Mouse (Mus musculus) left cerebral cortex, adult 6 months (tissue): ENCODE measurements around the gene Nr4a1. TPM values are rescaled to one million over a fixed set of nuclear protein-coding genes. Genes with fewer than 3 reads are reported as not detected.

Experiments
- long read RNA-seq, 2 experiments: library from polyadenylated mRNA; unstranded; transcript quantifications; one replicate each; pipeline ENCODE4 v2.0.0; 2019 to 2020
- polyA plus RNA-seq: library from polyadenylated mRNA; unstranded; fragments of <200 nt; fragmentation: Nextera tagmentation; gene quantifications from 2 replicates; pipeline ENCODE4 v1.2.3, GENCODE M21; 2021

The Nr4a1 gene
- 39.6 and 145 TPM in 2 replicates for polyA plus RNA-seq
- long read RNA-seq, experiment 1, transcript Nr4a1-201 (7 exons, 2,477 nt), result major isoform, 188 of 216 reads
- long read RNA-seq, experiment 1, partial matches to known transcripts, result 15 of 216 reads
- long read RNA-seq, experiment 1, other reads (novel, unspliced or antisense), result 10 of 216 reads
- long read RNA-seq, experiment 2, partial matches to known transcripts, result 4 of 10 reads
- long read RNA-seq, experiment 2, other reads (novel, unspliced or antisense), result 1 of 10 reads

DNA sequence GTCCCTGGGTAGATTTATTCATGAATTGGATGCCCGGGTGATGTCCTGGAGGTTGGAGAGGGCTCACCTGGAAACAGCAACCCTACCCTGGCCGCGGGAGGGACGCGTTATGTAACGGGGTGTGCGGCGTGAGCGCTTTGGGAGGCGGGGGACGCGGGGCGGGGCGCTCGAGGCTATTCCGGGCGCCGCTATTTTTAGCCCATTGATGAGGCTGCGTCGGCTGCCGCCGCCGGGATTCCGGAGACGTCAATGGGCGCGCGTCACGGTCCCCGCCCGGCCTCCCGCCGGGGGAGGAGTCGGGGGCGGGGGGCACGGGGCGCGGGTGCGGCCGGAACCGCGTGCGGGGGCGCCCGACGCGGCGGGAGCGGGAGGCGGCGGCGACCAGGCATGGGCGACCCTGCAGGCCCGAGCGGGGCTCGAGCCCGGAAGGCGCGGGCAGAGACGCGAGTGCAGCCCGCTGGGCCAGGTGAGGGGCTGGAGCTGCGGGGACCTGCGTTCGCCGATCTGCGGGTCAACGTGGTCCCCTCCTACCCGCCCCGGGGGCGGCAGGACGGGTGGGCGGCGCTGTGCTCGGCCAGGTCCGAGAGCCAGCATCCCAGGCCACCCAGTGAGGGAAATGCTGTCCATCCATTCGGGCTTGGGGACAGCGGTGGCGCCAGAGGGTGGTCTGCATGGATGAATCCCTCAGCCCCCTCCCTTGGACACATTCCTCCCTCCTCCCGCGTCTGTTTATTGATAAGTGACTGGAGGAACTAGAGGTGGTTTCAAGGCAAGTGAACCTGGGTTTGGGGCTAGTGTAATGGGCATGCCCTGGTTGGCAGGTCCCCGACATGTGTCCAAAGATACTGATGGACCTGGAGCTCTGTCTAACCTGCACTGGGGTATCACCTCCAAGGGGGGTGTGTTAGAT lies at the start of gene Nr4a1:
Nr4a1 (plus strand) TSS at position 384 of the 910 bp plus-strand sequence.

GRCm38 (mm10) chr15:101224006-101224906 lies 29.8 kb upstream of the Nr4a1 start, which contains the start of gene Grasp:
TSS of gene Grasp (plus strand) at chr15:101224188.

GRCm38 (mm10) chr15:101283911-101284750 lies 30.1 kb downstream of the Nr4a1 start, which contains the start of gene Atg101:
TSS of gene Atg101 (plus strand) at chr15:101284272.

GRCm38 (mm10) chr15:101293025-101293621 lies 39.1 kb downstream of the Nr4a1 start, which contains the start of gene 6030408B16Rik:
TSS of gene 6030408B16Rik (plus strand) at chr15:101293212.

Other genes starting within 250 kb of the Nr4a1 start
- not detected in 2 replicates for gene Gm47841, start 206.9 kb upstream of the Nr4a1 start, polyA plus RNA-seq
- 0.06 TPM in 1 of 2 replicates, not detected in the other for gene Fignl2, start 175.7 kb upstream of the Nr4a1 start, polyA plus RNA-seq
- gene Ankrd33, start 138.5 kb upstream of the Nr4a1 start, polyA plus RNA-seq, result not detected in 2 replicates
- gene Acvrl1, start 125.7 kb upstream of the Nr4a1 start, polyA plus RNA-seq, result 4.6 and 7.0 TPM in 2 replicates
- 6.7 and 6.9 TPM in 2 replicates for gene Acvr1b, start 80.2 kb upstream of the Nr4a1 start, polyA plus RNA-seq
- 5.3 and 56.5 TPM in 2 replicates for gene Grasp, start 30.1 kb upstream of the Nr4a1 start, polyA plus RNA-seq
- gene Atg101, start 30.0 kb downstream of the Nr4a1 start, polyA plus RNA-seq, result 65.5 and 70.6 TPM in 2 replicates
- 0.29 and 0.34 TPM in 2 replicates for gene 6030408B16Rik, start 38.9 kb downstream of the Nr4a1 start, polyA plus RNA-seq
- 0.85 and 2.8 TPM in 2 replicates for gene Krt80, start 115.9 kb downstream of the Nr4a1 start, polyA plus RNA-seq
- gene Krt7, start 156.8 kb downstream of the Nr4a1 start, polyA plus RNA-seq, result 0.04 TPM in 1 of 2 replicates, not detected in the other
- gene Krt87, start 184.5 kb downstream of the Nr4a1 start, polyA plus RNA-seq, result 0.09 TPM in 1 of 2 replicates, not detected in the other
- not detected in 2 replicates for gene Krt88, start 193.5 kb downstream of the Nr4a1 start, polyA plus RNA-seq
- gene Krt81, start 209.5 kb downstream of the Nr4a1 start, polyA plus RNA-seq, result not detected in 2 replicates
- not detected in 2 replicates for gene Krt86, start 219.2 kb downstream of the Nr4a1 start, polyA plus RNA-seq
- gene Krt83, start 237.2 kb downstream of the Nr4a1 start, polyA plus RNA-seq, result not detected in 2 replicates